Mouse (Mus musculus) layer of hippocampus, postnatal 25 days (tissue): ENCODE results near the gene Qrich1. TPM values are rescaled to one million over a fixed set of nuclear protein-coding genes. Genes with fewer than 3 reads are reported as not detected.
A peak's percentile ranks its signal among the peaks of the same experiment; 100 is the strongest.

Experiments used
- DNase-seq, 2 experiments: peaks; one replicate each; pipeline ENCODE4 v3.0.0; 2022; ENCODE audit warnings: mixed read lengths in 2 of 2, low spot score in 1 of 2; ENCODE audit errors: extremely low spot score in 1 of 2
- total RNA-seq, 2 experiments: library from RNA; stranded (reverse); gene quantifications; 2 replicates each; pipeline ENCODE4 v1.2.3; 2021

Qrich1 gene
- total RNA-seq, 2 experiments from 2014 or later = 133 to 142 TPM

DNA sequence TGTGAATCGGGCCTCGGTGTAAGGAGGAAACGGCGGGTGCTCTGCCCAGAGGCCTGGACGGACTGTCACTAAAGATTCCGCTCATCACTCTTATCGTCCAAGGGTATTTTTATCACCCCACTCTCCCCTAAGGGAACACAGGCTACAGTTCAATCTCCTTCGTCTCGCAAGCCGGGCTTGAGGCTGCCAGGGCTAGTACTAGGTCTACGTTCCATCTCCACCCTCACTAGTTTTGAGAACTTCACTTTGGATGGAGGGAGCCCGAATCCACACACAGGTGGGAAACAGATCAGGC is 25.4 kb upstream of the Qrich1 start:
- no peak for DNase-seq

DNA sequence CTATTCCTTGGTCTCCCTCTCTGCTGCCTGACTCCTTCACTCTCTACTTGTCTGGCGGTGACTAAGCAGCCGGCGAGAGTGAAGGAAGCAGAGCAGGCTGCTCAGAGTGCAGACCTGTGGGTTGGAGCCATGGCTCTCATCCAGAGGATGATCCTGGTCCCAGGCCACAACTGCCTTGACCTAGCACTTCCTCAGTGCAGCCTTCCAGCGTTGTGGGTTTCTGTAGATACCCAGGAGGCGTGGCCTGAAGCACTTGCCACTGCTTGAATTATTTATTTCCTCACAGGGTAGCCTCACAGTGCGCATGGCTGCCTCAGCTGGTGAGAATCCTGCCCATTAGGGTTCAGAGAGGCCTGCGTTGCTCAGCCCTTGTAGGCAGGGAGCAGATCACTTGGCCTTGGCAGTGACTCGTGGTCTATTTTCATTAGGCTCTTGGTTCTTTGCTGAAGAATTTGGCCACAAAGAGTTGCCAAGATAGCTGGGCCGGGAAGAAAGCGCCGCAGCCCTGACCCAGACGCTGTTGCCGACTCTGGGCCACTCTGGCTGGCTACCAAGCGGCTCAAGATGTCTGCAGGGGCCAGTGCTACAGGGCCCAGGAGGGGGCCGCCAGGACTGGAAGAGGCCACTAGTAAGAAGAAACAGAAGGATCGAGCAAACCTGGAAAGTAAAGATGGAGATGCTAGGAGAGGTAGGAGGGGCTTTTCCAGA is 24.4 kb upstream of the Qrich1 start:
- DNase-seq = no peak

DNA sequence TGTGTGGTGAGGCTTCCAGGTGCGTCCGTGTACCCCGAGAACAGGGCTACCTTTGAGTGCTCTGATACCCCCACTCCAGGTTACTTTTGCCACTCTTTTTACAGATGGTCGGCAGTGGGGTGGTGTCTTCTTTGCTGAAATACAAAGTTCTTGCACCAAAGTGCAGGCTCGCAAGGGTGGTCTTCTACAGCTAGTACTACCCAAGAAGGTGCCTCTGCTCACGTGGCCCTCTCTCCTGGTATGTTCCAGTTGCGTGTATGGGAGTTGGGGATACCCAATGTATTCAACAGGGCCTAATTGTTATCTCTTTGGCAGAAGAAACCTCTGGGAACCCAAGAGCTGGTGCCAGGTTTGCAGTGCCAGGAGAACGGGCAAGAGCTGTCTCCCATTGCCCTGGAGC is 23.4 kb upstream of the Qrich1 start:
- DNase-seq = no peak

DNA sequence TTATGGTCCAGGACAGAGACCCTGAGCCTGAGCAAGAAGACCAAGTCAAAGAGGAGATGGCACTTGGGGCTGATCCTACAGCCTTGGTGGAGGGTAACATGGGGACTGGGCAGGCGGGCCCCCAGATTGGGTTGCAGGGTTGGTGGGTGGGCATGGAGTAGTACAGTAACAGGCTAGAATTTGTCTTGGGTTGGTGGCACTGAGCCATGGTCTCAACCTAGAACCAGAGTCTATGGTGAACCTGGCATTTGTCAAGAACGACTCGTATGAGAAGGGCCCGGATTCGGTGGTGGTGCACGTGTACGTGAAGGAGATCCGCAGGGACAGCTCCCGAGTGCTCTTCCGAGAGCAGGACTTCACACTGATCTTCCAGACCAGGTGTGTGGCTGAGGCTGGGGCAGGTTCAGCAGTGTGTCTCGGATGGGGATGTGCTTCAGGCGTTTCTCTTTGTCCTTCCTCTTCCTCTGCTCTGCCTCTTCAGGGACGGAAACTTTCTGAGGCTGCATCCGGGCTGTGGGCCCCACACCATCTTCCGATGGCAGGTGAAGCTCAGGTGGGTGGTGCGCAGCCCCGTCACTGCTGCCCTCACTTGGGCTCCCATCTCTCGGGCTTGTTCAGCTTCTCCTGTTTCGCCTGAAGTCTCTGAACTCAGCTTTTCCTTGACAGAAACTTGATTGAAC is 22.3 kb upstream of the Qrich1 start:
- DNase-seq = no peak

DNA sequence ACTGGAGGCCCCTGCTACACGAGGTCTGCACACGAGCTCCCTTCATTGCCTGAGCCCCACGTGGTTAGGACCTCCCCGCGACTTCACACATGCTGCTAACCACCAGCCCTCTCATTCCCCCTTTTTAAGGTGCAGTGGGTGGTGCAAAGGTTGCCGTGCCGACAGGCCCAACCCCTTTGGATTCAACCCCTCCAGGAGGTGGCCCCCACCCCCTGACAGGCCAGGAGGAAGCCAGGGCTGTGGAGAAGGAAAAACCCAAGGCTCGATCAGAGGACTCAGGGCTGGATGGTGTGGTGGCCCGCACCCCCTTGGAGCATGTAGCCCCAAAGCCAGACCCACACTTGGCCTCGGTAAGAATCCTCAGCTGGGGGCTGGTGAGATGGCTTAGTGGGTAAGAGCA is 21.7 kb upstream of the Qrich1 start:
- DNase-seq = no peak

- no peak for DNase-seq
Measured at GRCm38 (mm10) chr9:108499231-108499630, 17.4 kb upstream of the Qrich1 start.

DNA sequence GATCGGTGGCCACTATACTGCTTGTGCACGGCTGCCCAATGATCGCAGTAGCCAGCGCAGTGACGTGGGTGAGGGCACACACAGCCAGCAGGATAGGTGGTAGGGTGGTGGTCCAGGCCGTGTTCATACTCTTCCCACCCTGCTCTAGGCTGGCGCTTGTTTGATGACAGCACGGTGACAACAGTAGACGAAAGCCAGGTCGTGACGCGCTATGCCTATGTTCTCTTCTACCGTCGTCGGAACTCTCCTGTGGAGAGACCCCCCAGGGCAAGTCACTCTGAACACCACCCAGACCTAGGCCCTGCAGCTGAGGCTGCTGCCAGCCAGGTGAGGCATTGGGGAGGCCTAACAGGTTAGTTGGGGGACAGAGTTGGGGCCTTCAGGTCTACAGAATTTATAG is 16.7 kb upstream of the Qrich1 start:
- no peak for DNase-seq

GRCm38 (mm10) chr9:108506901-108507300 is 9.7 kb upstream of the Qrich1 start:
- no peak for DNase-seq

GRCm38 (mm10) chr9:108507619-108508434 is 8.8 kb upstream of the Qrich1 start, which contains the start of gene Qars:
Qars (plus strand) TSS chr9:108507706.
- DNase-seq = peak; percentile 78 to 82

DNA sequence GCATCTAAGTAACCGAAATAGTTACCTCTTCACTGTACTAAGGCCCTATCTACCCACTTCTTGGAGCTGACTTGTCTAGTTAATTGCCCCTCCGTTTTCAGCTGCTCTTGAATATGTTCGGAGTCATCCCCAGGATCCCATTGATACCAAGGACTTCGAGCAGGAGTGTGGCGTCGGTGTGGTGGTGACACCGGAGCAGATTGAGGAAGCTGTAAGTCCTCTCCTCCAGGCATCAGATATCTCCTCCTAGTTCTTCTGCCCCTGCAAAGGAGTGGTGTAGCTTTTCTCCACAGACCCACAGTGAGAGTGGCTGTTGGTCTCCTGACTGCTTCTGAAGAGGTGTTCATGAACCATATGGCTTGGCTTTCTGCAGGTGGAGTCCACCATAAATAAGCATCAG is 7.8 kb upstream of the Qrich1 start:
- no peak for DNase-seq

GRCm38 (mm10) chr9:108517253-108517930 is 786 bp downstream of the Qrich1 start:
- DNase-seq = peak; percentile 69 to 75

DNA sequence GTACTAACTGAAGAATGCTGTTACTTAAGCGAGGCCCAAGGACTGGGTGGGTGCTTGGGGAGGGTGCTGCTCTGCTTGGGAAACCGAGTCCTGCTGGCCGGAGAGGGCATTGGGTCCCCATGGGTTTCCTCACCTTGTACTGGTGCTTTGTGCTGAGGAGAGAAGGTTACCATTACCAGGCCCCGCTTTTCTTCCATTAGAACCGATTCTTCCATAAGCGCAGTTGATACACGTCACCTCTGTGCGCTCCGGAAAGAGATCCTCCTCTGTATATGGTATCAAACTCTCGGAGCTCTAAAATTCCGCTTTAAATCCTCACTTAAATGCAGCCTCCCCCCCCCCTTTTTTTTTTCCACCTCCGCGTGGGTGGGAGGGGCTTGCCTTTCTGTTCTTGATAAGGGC is 1.3 kb downstream of the Qrich1 start:
- peak in 1 of 2 experiments; percentile 31 for DNase-seq

DNA sequence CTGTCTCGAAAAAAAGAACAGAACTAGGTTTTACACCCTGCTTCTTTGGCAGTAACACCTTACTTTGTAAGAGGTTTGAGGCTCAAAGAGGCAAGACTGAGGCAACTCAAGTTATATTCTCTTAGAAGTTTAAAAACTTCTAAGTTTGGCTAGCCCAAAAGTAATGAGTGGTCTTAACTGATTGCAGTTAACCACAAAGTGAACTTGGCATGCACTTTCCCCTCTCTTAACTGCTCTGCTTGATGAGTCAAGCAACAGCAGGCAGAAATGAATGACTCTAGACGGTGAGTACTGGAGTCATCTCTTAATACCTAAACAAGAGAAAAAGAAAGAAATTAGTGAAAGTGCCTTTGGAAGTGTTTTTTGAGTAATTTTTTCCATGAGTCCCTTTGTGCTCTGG is 5.0 kb downstream of the Qrich1 start:
- no peak for DNase-seq

DNA sequence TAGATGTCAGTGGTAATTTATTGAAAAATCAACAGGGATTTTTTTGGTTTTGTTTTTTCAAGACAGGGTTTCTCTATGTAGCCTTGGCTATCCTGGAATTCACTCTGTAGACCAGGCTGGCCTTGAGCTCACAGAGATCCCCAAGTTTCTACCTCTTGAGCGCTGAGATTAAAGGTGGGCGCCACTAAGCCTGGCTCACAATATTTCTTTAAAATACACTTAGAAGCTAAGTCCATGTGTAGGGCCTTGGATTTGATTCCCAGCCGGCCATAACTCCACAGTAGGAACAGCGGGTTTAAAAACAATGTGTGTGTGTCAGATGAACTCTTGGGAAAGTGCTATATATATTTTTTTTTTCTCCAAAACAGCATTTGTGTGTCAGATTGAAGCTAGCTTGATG is 6.7 kb downstream of the Qrich1 start:
- DNase-seq = no peak

GRCm38 (mm10) chr9:108525400-108525799 is 8.8 kb downstream of the Qrich1 start:
- DNase-seq = no peak

DNA sequence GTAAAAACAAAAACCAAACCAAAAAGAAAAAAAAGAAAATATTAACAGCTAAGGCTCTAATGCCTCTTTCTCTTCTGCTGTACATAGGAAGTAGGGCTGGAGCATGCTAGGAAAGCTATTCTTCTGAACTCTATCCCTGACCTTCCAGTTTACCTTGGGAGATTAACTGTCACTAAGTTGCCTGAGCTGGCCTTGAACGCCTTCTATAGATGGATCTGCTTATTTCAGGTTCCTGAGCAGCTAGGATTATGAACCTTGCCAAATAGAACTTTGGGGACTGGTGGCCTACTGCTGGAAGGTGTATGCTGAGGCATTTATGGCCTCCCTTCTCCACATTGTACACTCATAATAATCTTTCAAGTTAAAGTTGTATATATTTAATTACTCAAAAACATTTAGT is 14.3 kb downstream of the Qrich1 start:
- no peak for DNase-seq

DNA sequence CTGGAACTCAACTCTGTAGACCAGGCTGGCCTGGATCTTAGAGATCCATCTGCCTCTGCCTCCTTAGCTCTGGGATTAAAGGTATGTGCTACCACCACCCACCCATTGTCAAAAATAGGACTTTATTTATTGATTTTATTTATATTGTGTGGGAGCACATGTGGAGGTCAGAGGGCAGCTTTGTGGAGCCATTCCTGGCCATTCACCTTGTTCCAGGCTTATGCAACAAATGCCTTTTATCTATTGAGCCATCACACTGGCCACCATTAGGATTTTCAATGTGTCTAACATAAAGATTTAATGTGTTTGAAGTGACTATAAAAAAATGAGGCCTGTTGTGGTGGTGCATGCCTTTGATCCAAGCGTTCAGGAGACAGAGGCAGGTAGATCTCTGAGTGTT is 14.9 kb downstream of the Qrich1 start:
- no peak for DNase-seq

GRCm38 (mm10) chr9:108540846-108541245 is 24.2 kb downstream of the Qrich1 start:
- no peak for DNase-seq

DNA sequence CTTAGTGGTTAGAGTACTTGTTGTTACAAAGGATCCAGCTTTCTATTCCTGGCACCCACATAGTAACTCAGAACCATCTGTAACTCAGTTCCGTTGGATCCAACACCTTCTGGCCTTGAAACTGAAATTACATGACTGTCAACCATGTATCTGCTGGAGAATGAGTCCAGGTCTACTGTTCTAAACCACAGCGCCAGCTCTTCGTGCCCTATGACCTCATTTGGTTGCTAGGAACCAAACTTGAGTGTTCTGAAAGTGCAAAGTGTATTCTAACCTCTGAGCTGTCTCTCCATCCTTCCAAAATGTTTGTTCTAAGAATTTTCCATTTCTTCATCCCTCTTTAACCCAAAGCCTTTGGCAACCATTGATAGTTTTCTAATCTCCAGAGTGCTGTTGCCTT is 29.4 kb downstream of the Qrich1 start:
- no peak for DNase-seq

DNA sequence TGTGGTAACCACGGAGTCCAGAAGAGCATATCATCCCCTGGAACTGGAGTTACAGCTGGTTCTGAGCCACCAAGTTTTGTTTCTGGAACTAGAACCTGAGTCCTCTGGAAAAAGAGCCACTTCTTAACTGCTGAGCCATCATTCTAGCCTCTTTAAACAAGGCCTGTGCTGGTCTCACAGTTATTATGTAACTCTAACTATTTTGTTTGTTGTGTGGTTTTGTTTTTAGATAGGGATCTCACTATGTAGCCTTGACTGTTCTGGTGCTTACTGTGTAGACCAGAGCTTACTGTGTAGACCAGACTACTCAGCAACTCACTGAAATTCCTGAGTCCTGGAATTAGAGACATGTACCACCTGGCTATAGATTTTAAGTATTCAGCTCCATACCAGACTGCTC is 30.3 kb downstream of the Qrich1 start:
- no peak for DNase-seq

DNA sequence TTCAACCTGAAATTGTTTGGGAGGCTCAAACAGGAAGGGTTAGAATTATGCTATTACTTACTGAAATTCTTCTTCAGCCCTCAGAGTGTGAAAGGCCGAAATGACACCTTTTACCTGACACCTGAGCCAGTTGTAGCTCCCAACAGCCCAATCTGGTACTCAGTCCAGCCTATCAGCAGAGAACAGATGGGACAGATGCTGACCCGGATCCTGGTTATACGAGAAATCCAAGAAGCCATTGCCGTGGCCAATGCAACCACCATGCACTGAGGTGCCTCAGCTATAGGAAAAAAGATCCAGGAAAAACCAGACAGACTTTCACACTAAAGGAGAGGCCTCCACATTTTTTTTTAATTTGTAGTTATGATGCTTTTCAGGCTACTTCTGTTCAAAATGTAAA is 42.6 kb downstream of the Qrich1 start:
- DNase-seq = no peak
